Mouse (Mus musculus): Measurements from ENCODE around the gene Tubb3. TPM values are rescaled to one million over a fixed set of nuclear protein-coding genes. Genes with fewer than 3 reads are reported as not detected.
"Not testable (repeated sequence)": the region's sequence is repeated elsewhere in the genome, so short reads cannot be mapped to it uniquely, and the experiment has no call there.

Tubb3 gene
- polyA plus RNA-seq, 1 experiment from 2014 or later, result 0.20 TPM

DNA sequence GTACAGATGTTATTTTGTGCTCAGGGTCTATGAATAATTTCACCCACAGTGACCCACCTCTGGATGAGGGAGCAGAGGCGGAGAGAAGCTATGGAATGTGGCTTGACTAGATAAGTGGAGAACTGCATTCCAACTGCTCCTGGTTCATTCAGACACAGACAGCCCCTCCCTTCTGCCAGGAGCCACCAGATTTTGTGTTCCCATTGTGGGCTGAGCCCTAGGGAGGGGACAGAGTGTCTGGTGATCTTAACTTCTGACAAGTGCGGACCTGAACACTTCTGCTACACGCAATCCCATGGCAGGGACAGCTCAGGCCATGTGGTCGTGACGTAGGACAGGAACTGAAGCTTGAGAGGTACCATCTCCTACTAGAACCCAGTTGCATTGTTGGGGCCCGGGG is 35.6 kb downstream of the Tubb3 start:
- ATAC-seq (no peak), DNase-seq (no peak)
- H3K27ac ChIP-seq (ENCODE audit: low read depth), result no peak overlapping the region
- H3K4me3 ChIP-seq (ENCODE audit: low read depth, low read length), result no peak overlapping the region
- no peaks in the 10 kb centered on the region for H3K9me3 ChIP-seq (ENCODE audit: low read length)
- 81% methylated on average over 6 of the region's 6 CpGs for WGBS (ENCODE audit: insufficient replicate concordance)
- 0 out of 2 replicates have a peak, but pooled peaks cover 3% of the 10 kb centered on the region for H3K36me3 ChIP-seq (replicated peaks; ENCODE audit: insufficient read depth, low read length)
- H3K4me1 ChIP-seq (ENCODE audit: insufficient read depth), result peaks cover 16% of the 10 kb centered on the region
- H3K27me3 ChIP-seq (ENCODE audit: insufficient read depth, low read length), result no peaks in the 10 kb centered on the region
- H3K9ac ChIP-seq (replicated peaks), result no peak overlapping the region
- H3K4me2 ChIP-seq (ENCODE audit: low read depth, low read length), result no peak overlapping the region
- TF ChIP-seq EP300 (IDR thresholded peaks at IDR 0.05; ENCODE audit: low read depth), result no peak
- no peak for TF ChIP-seq CTCF (IDR thresholded peaks at IDR 0.05; ENCODE audit: low read depth)

DNA sequence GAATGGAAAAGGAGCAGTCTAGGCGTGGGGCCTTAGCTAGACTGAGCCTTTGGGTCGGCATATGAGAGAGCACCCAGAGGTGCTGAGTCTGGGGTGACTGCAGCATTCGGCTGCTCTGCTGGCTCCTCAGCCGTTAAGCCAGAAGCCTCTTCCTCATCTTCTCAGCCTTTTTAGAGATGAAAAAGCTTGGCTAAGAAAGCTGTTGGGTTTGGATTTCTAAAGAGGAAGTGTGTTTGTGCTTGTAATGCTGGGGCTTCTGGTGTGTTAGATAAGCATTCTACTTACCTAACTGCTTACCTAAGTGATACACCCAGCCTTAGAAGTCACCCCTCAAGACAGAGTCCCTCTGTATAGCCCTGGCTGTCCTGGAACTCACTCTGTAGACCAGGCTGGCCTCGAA is 39.6 kb downstream of the Tubb3 start:
- 42% methylated on average over 5 of the region's 5 CpGs for WGBS (ENCODE audit: insufficient replicate concordance)
- 0 out of 2 replicates have a peak, but pooled peaks cover 2% of the 10 kb centered on the region for H3K4me1 ChIP-seq (ENCODE audit: insufficient read depth)
- H3K36me3 ChIP-seq (replicated peaks; ENCODE audit: insufficient read depth, low read length), result peaks cover 22% of the 10 kb centered on the region
- H3K4me2 ChIP-seq (ENCODE audit: low read depth, low read length), result no peak overlapping the region
- peak overlapping the region; percentile 24 for H3K27ac ChIP-seq (ENCODE audit: low read depth)
- H3K4me3 ChIP-seq (ENCODE audit: low read depth, low read length), result no peak overlapping the region
- H3K9me3 ChIP-seq (ENCODE audit: low read length), result no peaks in the 10 kb centered on the region
- no peaks in the 10 kb centered on the region for H3K27me3 ChIP-seq (ENCODE audit: insufficient read depth, low read length)
- DNase-seq (no peak), ATAC-seq (peak; percentile 61)
- no peak overlapping the region for H3K9ac ChIP-seq (replicated peaks)
- TF ChIP-seq EP300 (IDR thresholded peaks at IDR 0.05; ENCODE audit: low read depth) (peak; percentile 68; the same call in 1 of the 2 replicates), CTCF (IDR thresholded peaks at IDR 0.05; ENCODE audit: low read depth) (no peak)

DNA sequence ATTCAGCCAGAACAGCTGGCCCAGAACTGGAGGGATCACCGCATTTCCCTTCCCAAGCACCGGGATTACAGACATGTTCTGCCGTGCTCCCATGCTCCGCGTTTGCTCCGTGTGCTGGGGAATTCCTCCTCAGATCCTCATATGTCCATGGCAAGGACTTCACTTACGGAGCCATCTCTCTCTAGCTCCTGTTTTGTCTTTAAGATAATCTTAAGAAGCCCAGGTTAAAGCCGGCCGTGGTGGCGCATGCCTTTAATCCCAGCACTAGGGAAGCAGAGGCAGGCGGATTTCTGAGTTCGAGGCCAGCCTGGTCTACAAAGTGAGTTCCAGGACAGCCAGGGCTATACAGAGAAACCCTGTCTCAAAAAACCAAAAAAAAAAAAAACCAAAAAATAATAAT is 40.5 kb downstream of the Tubb3 start:
- 84% methylated on average over 12 of the region's 12 CpGs for WGBS (ENCODE audit: insufficient replicate concordance)
- H3K4me3 ChIP-seq (ENCODE audit: low read depth, low read length); ATAC-seq; H3K4me2 ChIP-seq (ENCODE audit: low read depth, low read length); H3K4me1 ChIP-seq (ENCODE audit: insufficient read depth); H3K9ac ChIP-seq (replicated peaks); H3K27me3 ChIP-seq (ENCODE audit: insufficient read depth, low read length); DNase-seq; H3K9me3 ChIP-seq (ENCODE audit: low read length): not testable (repeated sequence)
- H3K36me3 ChIP-seq (replicated peaks; ENCODE audit: insufficient read depth, low read length), result peaks cover 28% of the 10 kb centered on the region
- H3K27ac ChIP-seq (ENCODE audit: low read depth), result 0 out of 2 replicates have a peak overlapping the region, but pooled peaks have one; percentile 24

DNA sequence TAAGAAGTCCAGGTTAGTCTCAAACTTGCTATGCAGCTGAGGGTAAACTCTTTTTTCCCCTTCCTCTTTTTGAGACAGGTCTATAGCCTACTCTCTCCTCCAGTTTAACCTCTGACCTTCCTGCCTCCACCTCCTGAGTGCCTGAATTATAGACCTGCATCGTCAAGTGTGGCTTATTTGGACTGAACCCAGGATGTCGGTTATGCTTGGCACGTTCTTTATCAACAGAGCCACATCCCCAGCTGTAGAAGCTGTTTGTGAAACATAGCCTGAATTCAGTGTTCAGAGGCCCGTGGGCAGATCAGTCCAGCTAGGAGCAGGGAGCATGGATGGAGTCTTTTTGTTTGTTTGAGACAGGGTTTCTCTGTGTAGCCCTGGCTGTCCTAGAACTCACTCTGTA is 40.9 kb downstream of the Tubb3 start:
- Histone ChIP-seq H3K9ac (replicated peaks) (no peak overlapping the region), H3K4me2 (ENCODE audit: low read depth, low read length) (no peak overlapping the region), H3K4me3 (ENCODE audit: low read depth, low read length) (no peak overlapping the region), H3K9me3 (ENCODE audit: low read length) (no peaks in the 10 kb centered on the region), H3K27me3 (ENCODE audit: insufficient read depth, low read length) (no peaks in the 10 kb centered on the region), H3K27ac (ENCODE audit: low read depth) (no peak overlapping the region), H3K4me1 (ENCODE audit: insufficient read depth) (0 out of 2 replicates have a peak, but pooled peaks cover 2% of the 10 kb centered on the region), H3K36me3 (replicated peaks; ENCODE audit: insufficient read depth, low read length) (peaks cover 32% of the 10 kb centered on the region)
- TF ChIP-seq CTCF (IDR thresholded peaks at IDR 0.05; ENCODE audit: low read depth) (no peak), EP300 (IDR thresholded peaks at IDR 0.05; ENCODE audit: low read depth) (peak; percentile 66)
- 41% methylated on average over 4 of the region's 4 CpGs for WGBS (ENCODE audit: insufficient replicate concordance)
- DNase-seq, result no peak
- peak; percentile 48 for ATAC-seq

DNA sequence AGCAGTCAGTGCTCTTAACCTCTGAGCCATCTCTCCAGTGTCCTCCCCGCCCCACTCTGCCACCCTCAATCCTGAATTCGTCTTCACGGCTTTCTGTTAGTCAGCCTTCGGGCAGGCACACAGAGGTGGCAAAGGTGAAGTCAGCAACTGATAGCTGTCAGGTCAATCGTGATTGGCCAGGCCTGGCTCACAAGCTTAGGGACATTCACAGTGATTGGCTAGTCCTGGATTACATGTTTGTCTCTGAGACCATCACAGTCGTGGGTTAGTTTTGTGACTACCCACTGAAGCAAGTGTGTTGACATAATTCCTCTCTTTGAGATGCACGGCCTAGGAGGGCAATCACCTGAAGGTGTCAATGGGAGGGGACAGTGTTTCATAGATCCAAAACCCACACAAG is 42.1 kb downstream of the Tubb3 start:
- ATAC-seq (no peak), DNase-seq (no peak)
- no peaks in the 10 kb centered on the region for H3K9me3 ChIP-seq (ENCODE audit: low read length)
- H3K4me2 ChIP-seq (ENCODE audit: low read depth, low read length), result no peak overlapping the region
- no peak overlapping the region for H3K4me3 ChIP-seq (ENCODE audit: low read depth, low read length)
- 63% methylated on average over 7 of the region's 7 CpGs for WGBS (ENCODE audit: insufficient replicate concordance)
- 0 out of 2 replicates have a peak, but pooled peaks cover 2% of the 10 kb centered on the region for H3K4me1 ChIP-seq (ENCODE audit: insufficient read depth)
- H3K9ac ChIP-seq (replicated peaks), result no peak overlapping the region
- H3K27me3 ChIP-seq (ENCODE audit: insufficient read depth, low read length), result no peaks in the 10 kb centered on the region
- TF ChIP-seq EP300 (IDR thresholded peaks at IDR 0.05; ENCODE audit: low read depth), result no peak
- no peak for TF ChIP-seq CTCF (IDR thresholded peaks at IDR 0.05; ENCODE audit: low read depth)
- peaks cover 42% of the 10 kb centered on the region for H3K36me3 ChIP-seq (replicated peaks; ENCODE audit: insufficient read depth, low read length)
- no peak overlapping the region for H3K27ac ChIP-seq (ENCODE audit: low read depth)

DNA sequence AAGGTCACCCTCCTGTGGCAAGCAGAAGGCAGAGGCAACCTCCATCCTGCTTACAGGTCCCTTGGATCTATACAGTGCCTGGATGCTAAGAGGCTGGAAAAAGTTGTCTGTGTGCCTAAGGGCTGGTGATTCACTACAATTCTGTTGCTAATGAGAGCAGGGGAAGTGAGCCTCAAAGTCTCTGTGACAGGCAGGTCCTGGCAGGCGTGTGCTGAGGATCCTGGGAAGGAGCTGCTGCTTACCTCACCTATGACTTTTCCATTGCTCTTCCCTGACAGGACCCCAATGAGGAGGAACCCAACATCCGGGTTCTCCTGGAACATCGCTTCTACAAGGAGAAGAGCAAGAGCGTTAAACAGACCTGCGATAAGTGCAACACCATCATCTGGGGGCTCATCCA is 42.7 kb downstream of the Tubb3 start:
- peaks cover 47% of the 10 kb centered on the region for H3K36me3 ChIP-seq (replicated peaks; ENCODE audit: insufficient read depth, low read length)
- H3K4me3 ChIP-seq (ENCODE audit: low read depth, low read length), result no peak overlapping the region
- 79% methylated on average over 5 of the region's 5 CpGs for WGBS (ENCODE audit: insufficient replicate concordance)

DNA sequence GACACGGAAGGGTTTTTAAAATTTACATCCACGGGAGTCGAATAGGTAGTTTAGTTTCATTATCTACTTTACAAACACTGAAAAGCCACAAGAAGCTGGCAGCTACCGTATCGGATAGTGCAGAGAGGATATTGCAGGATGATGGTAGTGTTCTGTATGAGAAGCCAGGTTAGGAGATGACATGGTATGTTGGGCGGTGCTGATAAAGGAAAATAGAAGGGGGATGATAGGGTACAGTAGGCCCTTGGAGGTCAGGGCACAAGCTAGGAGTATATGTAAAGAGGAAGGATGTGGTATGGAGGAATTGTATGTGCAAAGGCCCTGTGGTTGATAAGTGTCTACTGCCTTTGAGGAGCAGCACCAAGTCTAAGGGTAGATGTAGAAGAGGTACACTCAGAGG is 43.3 kb downstream of the Tubb3 start:
- peaks cover 46% of the 10 kb centered on the region for H3K36me3 ChIP-seq (replicated peaks; ENCODE audit: insufficient read depth, low read length)

More for the DNA sequence above, 42.7 kb downstream of the Tubb3 start:
- H3K9me3 ChIP-seq (ENCODE audit: low read length), result no peaks in the 10 kb centered on the region
- H3K27ac ChIP-seq (ENCODE audit: low read depth), result no peak overlapping the region
- no peaks in the 10 kb centered on the region for H3K4me1 ChIP-seq (ENCODE audit: insufficient read depth)
- H3K4me2 ChIP-seq (ENCODE audit: low read depth, low read length), result no peak overlapping the region
- no peak overlapping the region for H3K9ac ChIP-seq (replicated peaks)
- TF ChIP-seq EP300 (IDR thresholded peaks at IDR 0.05; ENCODE audit: low read depth), result no peak
- TF ChIP-seq CTCF (IDR thresholded peaks at IDR 0.05; ENCODE audit: low read depth), result no peak
- no peak for ATAC-seq
- DNase-seq, result no peak
- H3K27me3 ChIP-seq (ENCODE audit: insufficient read depth, low read length), result no peaks in the 10 kb centered on the region

More for the DNA sequence above, 43.3 kb downstream of the Tubb3 start:
- no peak overlapping the region for H3K4me2 ChIP-seq (ENCODE audit: low read depth, low read length)
- WGBS (ENCODE audit: insufficient replicate concordance), result 65% methylated on average over 6 of the region's 6 CpGs
- TF ChIP-seq CTCF (IDR thresholded peaks at IDR 0.05; ENCODE audit: low read depth), result no peak
- no peak for TF ChIP-seq EP300 (IDR thresholded peaks at IDR 0.05; ENCODE audit: low read depth)
- H3K4me1 ChIP-seq (ENCODE audit: insufficient read depth), result no peaks in the 10 kb centered on the region
- H3K4me3 ChIP-seq (ENCODE audit: low read depth, low read length), result no peak overlapping the region
- no peak overlapping the region for H3K27ac ChIP-seq (ENCODE audit: low read depth)
- H3K9me3 ChIP-seq (ENCODE audit: low read length), result no peaks in the 10 kb centered on the region
- no peak overlapping the region for H3K9ac ChIP-seq (replicated peaks)
- no peak for DNase-seq
- no peaks in the 10 kb centered on the region for H3K27me3 ChIP-seq (ENCODE audit: insufficient read depth, low read length)
- ATAC-seq, result no peak
